Mouse (Mus musculus): Measurements from ENCODE around the gene Shisa2. TPM values are rescaled to one million over a fixed set of nuclear protein-coding genes. Genes with fewer than 3 reads are reported as not detected.
"Not testable (repeated sequence)": the region's sequence is repeated elsewhere in the genome, so short reads cannot be mapped to it uniquely, and the experiment has no call there.

Shisa2 gene
- polyA plus RNA-seq, 1 experiment from 2014 or later: 5.2 TPM

DNA sequence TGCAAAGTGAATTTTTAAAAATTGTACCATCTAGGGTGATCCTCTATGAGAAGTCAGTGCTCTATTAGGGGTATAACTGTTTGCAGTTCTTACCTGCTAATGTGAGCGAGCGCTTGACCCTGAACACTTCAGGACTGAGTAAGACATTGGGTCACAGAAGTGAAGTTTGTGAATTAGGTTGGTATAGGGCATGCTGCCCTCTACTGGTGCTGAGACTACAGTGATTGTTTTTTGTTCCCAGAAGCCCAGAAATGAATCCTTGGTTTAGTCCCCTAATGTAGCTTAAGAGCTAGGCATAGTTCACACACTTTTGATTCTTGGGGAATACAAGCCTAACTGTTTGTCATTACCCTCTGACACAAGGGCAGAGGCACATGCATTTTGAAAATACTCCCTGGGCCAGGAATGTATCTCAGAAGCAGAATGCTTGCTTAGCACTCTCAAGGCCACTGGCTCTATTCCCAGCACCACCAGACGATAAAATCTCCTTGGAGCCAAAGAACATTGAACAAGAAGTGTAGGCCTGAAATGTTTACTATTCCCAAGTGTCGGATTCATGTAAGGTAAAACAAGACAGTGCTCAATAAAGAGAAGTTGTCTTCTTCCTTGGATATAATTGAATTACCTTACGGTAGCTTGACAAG lies 21.0 kb upstream of the Shisa2 start:
- no peaks in the 10 kb centered on the region for H3K36me3 ChIP-seq (ENCODE audit: control insufficient read depth, insufficient read depth, low read length)
- no peak overlapping the region for H3K4me2 ChIP-seq
- 62% methylated on average over 5 of the region's 5 CpGs for WGBS
- H3K9me3 ChIP-seq (ENCODE audit: control insufficient read depth, low read length): no peaks in the 10 kb centered on the region
- DNase-seq (ENCODE audit: low spot score) (no peak), ATAC-seq (replicated peaks; ENCODE audit: low FRiP score) (no peak)
- no peak overlapping the region for H3K4me3 ChIP-seq (ENCODE audit: low read depth, low read length)
- no peak overlapping the region for H3K9ac ChIP-seq (ENCODE audit: low read depth, low read length)
- H3K27me3 ChIP-seq (replicated peaks; ENCODE audit: control insufficient read depth, insufficient read depth, low read length): no peaks in the 10 kb centered on the region
- H3K4me1 ChIP-seq (replicated peaks; ENCODE audit: control insufficient read depth, insufficient read depth, low read length): no peaks in the 10 kb centered on the region
- H3K27ac ChIP-seq (ENCODE audit: low read depth, low read length): no peak overlapping the region

DNA sequence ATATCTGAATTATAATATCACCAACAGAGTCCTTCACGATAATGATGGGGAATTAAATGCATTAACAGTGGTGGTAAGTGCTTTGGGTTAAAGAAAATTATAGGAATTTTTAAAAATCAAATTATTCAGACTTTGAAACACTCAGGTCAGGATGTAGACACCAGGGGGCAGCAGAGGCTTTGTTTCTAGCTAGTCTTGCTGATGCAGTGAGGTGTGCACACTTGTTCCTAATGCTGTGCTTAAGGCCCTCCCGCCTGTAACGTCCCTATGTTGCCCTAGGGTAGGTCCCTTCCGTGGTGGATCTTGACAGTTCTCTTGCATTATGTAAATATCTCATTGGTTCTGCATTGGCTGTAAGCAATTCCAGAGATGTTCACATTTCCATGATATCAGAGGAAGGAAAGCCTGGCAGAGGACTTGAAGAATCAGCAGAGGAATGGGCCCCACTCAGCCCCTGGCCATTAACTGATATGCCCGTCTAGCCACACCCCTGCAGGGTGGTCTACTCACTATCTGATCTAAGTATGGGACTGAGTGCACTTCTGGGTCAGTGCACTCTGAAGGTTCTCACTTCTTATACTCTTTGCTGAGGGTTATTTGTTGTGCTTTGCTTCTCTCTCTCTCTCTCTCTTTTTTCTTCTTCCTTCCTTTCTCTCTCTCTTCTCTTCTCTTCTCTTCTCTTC lies 19.3 kb upstream of the Shisa2 start:
- Histone ChIP-seq H3K27me3 (replicated peaks; ENCODE audit: control insufficient read depth, insufficient read depth, low read length) (no peaks in the 10 kb centered on the region), H3K27ac (ENCODE audit: low read depth, low read length) (no peak overlapping the region), H3K4me1 (replicated peaks; ENCODE audit: control insufficient read depth, insufficient read depth, low read length) (no peaks in the 10 kb centered on the region), H3K9me3 (ENCODE audit: control insufficient read depth, low read length) (no peaks in the 10 kb centered on the region), H3K9ac (ENCODE audit: low read depth, low read length) (no peak overlapping the region), H3K36me3 (ENCODE audit: control insufficient read depth, insufficient read depth, low read length) (no peaks in the 10 kb centered on the region), H3K4me2 (no peak overlapping the region), H3K4me3 (ENCODE audit: low read depth, low read length) (no peak overlapping the region)
- ATAC-seq (replicated peaks; ENCODE audit: low FRiP score) (no peak), DNase-seq (ENCODE audit: low spot score) (no peak)
- WGBS: 22% methylated on average over 5 of the region's 5 CpGs

DNA sequence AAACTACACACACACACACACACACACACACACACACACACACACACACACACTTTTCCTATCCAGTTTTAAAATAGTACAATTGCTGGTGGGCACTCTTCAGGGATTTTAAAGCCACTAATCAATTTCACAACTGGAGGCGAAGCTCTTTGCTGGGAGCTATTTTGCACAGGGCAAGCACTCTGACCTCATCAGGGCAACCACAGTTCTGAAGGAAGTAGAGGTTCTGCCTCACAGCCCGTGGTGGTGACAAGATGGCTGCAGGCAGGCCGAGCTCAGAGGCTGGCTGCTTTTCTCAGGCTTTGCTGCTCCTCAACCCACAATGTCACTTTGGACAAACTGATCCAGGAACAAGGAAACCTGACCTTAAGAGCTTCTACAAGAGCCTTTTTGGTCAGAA lies 18.1 kb upstream of the Shisa2 start:
- H3K36me3 ChIP-seq (ENCODE audit: control insufficient read depth, insufficient read depth, low read length): no peaks in the 10 kb centered on the region
- 45% methylated on average over 3 of the region's 3 CpGs for whole genome bisulfite sequencing
- H3K9ac ChIP-seq (ENCODE audit: low read depth, low read length): no peak overlapping the region
- no peak for DNase-seq (ENCODE audit: low spot score)
- H3K27ac ChIP-seq (ENCODE audit: low read depth, low read length): no peak overlapping the region
- H3K4me3 ChIP-seq (ENCODE audit: low read depth, low read length): no peak overlapping the region
- no peak for ATAC-seq (replicated peaks; ENCODE audit: low FRiP score)
- no peaks in the 10 kb centered on the region for H3K4me1 ChIP-seq (replicated peaks; ENCODE audit: control insufficient read depth, insufficient read depth, low read length)
- no peaks in the 10 kb centered on the region for H3K27me3 ChIP-seq (replicated peaks; ENCODE audit: control insufficient read depth, insufficient read depth, low read length)
- no peak overlapping the region for H3K4me2 ChIP-seq
- H3K9me3 ChIP-seq (ENCODE audit: control insufficient read depth, low read length): no peaks in the 10 kb centered on the region

DNA sequence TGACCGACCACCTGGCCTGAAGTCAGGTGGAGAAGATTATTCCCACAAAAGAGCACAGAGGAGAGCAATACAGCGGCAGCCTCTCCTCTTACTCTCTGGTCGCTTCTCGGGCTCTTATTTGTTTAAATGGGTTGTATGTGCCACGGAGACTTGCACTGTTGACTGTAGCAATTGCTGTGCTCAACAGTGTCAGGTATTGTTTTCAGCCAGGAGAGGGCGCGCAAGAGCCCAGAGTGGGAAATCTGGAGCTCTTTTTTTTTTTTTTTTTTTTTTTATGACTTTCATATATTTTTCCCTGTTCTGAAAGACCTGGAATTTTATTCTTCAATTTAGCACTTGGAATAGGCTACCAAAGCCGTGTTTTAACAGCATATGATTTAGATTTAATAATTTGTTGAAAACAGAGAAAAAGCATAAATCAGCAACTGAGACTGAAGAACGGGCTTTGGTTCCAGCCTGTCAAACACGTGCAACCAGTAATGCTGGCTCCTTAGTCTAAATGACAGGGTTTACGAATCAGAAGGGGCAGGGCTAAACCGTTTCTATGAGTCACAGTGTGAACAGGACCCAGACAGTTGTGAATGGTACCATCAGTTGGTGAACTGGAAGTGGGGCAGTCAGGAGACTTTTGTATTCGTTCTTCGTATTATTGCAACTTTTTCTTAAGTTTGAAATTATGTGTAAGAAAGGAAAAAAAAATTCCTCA lies 12.0 kb upstream of the Shisa2 start:
- no peak for ATAC-seq (replicated peaks; ENCODE audit: low FRiP score)
- Histone ChIP-seq H3K4me2 (no peak overlapping the region), H3K27me3 (replicated peaks; ENCODE audit: control insufficient read depth, insufficient read depth, low read length) (no peaks in the 10 kb centered on the region), H3K4me1 (replicated peaks; ENCODE audit: control insufficient read depth, insufficient read depth, low read length) (no peaks in the 10 kb centered on the region), H3K9ac (ENCODE audit: low read depth, low read length) (no peak overlapping the region), H3K4me3 (ENCODE audit: low read depth, low read length) (no peak overlapping the region), H3K36me3 (ENCODE audit: control insufficient read depth, insufficient read depth, low read length) (no peaks in the 10 kb centered on the region), H3K9me3 (ENCODE audit: control insufficient read depth, low read length) (no peaks in the 10 kb centered on the region), H3K27ac (ENCODE audit: low read depth, low read length) (no peak overlapping the region)
- 50% methylated on average over 14 of the region's 14 CpGs for WGBS
- no peak for DNase-seq (ENCODE audit: low spot score)

DNA sequence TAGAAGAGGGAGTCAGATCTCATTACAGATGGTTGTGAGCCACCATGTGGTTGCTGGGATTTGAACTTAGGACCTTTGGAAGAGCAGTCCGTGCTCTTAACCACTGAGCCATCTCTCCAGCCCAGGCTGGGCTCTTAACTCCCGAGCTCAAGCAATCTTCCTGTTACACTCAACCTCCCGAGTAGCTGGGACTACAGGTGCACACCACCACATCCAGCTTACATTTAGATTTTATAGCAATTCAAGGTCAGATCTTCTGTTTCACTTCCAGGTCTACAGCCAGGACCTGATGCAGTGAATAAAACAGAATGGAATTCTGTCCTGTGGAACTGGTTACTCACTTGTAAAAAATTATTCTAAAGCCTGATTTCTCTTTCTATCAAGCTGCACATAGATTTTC lies 11.0 kb upstream of the Shisa2 start:
- H3K4me2 ChIP-seq; H3K9ac ChIP-seq (ENCODE audit: low read depth, low read length); ATAC-seq (replicated peaks; ENCODE audit: low FRiP score); H3K27ac ChIP-seq (ENCODE audit: low read depth, low read length); H3K27me3 ChIP-seq (replicated peaks; ENCODE audit: control insufficient read depth, insufficient read depth, low read length); H3K36me3 ChIP-seq (ENCODE audit: control insufficient read depth, insufficient read depth, low read length); H3K4me3 ChIP-seq (ENCODE audit: low read depth, low read length); DNase-seq (ENCODE audit: low spot score); H3K9me3 ChIP-seq (ENCODE audit: control insufficient read depth, low read length); H3K4me1 ChIP-seq (replicated peaks; ENCODE audit: control insufficient read depth, insufficient read depth, low read length): not testable (repeated sequence)
- whole genome bisulfite sequencing: 74% methylated on average over 3 of the region's 3 CpGs

DNA sequence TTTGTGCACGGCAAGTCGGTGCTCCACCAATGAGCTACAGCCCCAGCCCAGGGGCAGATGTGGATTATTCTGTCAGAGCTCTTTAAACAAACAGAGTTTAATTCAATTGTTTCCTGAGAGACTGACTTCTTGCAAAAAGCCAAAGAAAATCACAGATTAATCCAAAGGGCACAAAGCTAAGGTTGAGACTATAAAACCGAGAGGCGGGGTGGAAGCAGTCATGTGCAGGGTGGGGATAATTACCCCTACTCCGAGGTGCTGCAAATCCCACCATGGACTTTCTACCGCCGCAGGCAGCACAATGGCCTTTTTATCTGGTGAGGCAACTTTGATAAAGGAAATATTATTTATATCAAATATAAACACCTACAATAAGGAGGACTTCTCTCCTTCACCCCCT lies 8.3 kb upstream of the Shisa2 start:
- Histone ChIP-seq H3K27me3 (replicated peaks; ENCODE audit: control insufficient read depth, insufficient read depth, low read length) (no peaks in the 10 kb centered on the region), H3K9ac (ENCODE audit: low read depth, low read length) (no peak overlapping the region), H3K4me1 (replicated peaks; ENCODE audit: control insufficient read depth, insufficient read depth, low read length) (no peaks in the 10 kb centered on the region), H3K4me3 (ENCODE audit: low read depth, low read length) (no peak overlapping the region), H3K27ac (ENCODE audit: low read depth, low read length) (no peak overlapping the region), H3K9me3 (ENCODE audit: control insufficient read depth, low read length) (no peaks in the 10 kb centered on the region), H3K36me3 (ENCODE audit: control insufficient read depth, insufficient read depth, low read length) (no peaks in the 10 kb centered on the region), H3K4me2 (no peak overlapping the region)
- DNase-seq (ENCODE audit: low spot score) (no peak), ATAC-seq (replicated peaks; ENCODE audit: low FRiP score) (no peak)
- 86% methylated on average over 7 of the region's 7 CpGs for WGBS

DNA sequence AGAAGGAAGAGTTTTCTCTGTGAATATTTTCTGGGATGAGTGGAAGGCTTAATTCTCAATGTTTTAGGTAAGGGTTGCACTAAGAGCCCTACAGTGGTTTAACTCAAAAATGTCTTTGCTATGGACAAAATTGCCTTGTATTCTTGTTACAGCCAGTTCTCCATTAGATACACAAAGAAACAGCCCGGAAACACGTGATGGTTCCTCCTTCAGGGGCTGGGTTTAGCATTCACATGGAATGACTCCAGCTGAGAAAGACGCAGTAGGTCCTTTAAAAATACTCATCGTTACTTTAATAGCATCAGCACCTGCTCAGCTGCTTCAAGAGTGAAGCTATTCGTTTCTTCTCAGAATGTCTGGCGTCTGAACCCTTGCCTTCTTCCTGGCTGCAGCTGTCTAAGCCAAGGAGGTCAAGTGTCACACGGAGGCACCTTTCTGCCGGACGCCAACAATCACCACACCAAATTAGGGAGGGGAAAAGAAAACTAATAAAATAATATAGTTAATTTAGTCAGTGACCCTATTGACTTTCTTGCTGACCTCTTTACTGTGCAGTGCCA lies 702 bp upstream of the Shisa2 start:
- H3K27ac ChIP-seq (ENCODE audit: low read depth, low read length): no peak overlapping the region
- no peak overlapping the region for H3K9ac ChIP-seq (ENCODE audit: low read depth, low read length)
- 0 out of 2 replicates have a peak, but pooled peaks cover 3% of the 10 kb centered on the region for H3K4me1 ChIP-seq (replicated peaks; ENCODE audit: control insufficient read depth, insufficient read depth, low read length)
- no peaks in the 10 kb centered on the region for H3K9me3 ChIP-seq (ENCODE audit: control insufficient read depth, low read length)
- H3K4me3 ChIP-seq (ENCODE audit: low read depth, low read length): 0 out of 2 replicates have a peak overlapping the region, but pooled peaks have one; percentile 59
- 44% methylated on average over 9 of the region's 9 CpGs for WGBS
- DNase-seq (ENCODE audit: low spot score) (no peak), ATAC-seq (replicated peaks; ENCODE audit: low FRiP score) (no peak)
- H3K27me3 ChIP-seq (replicated peaks; ENCODE audit: control insufficient read depth, insufficient read depth, low read length): peaks cover 33% of the 10 kb centered on the region
- no peak overlapping the region for H3K4me2 ChIP-seq
- no peaks in the 10 kb centered on the region for H3K36me3 ChIP-seq (ENCODE audit: control insufficient read depth, insufficient read depth, low read length)

DNA sequence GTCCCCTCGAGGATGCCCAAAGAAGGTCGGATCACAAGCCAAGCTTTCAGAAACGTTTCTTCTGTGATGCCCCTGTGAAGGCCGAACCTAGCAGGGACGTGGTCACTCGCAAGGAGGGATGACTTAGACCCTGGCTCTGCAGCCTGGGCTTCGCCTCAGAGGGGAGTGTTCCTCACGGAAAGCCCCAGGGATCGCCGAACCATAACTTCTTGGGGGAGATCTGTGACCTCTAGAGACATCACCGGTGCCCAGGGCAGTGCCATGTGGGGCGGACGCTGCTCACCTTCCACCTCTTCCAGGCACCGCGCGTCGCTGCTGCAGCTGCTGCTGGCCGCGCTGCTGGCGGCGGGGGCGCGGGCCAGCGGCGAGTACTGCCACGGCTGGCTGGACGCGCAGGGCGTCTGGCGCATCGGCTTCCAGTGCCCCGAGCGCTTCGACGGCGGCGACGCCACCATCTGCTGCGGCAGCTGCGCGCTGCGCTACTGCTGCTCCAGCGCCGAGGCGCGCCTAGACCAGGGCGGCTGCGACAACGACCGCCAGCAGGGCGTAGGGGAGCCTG lies 777 bp downstream of the Shisa2 start:
- H3K36me3 ChIP-seq (ENCODE audit: control insufficient read depth, insufficient read depth, low read length): no peaks in the 10 kb centered on the region
- 0 out of 2 replicates have a peak, but pooled peaks cover 3% of the 10 kb centered on the region for H3K4me1 ChIP-seq (replicated peaks; ENCODE audit: control insufficient read depth, insufficient read depth, low read length)
- peak overlapping the region; percentile 59 for H3K4me3 ChIP-seq (ENCODE audit: low read depth, low read length)
- peak overlapping the region; percentile 76 for H3K4me2 ChIP-seq
- DNase-seq (ENCODE audit: low spot score): peak; percentile 58
- ATAC-seq (replicated peaks; ENCODE audit: low FRiP score): no peak; the same call in 1 of the 2 replicates
- under 1% methylated on average over 50 of the region's 51 CpGs for WGBS
- no peaks in the 10 kb centered on the region for H3K9me3 ChIP-seq (ENCODE audit: control insufficient read depth, low read length)
- peaks cover 33% of the 10 kb centered on the region for H3K27me3 ChIP-seq (replicated peaks; ENCODE audit: control insufficient read depth, insufficient read depth, low read length)
- H3K27ac ChIP-seq (ENCODE audit: low read depth, low read length): no peak overlapping the region
- peak overlapping the region; percentile 40 for H3K9ac ChIP-seq (ENCODE audit: low read depth, low read length)
